Mouse (Mus musculus) adipocyte (in vitro differentiated cells): Measurements from ENCODE around the gene Fga.

ENCODE experiments used
- DNase-seq: peaks from one replicate; pipeline ENCODE4 v3.0.0-alpha.2; 2016; ENCODE audit warnings: low spot score

Gene Fga

DNA sequence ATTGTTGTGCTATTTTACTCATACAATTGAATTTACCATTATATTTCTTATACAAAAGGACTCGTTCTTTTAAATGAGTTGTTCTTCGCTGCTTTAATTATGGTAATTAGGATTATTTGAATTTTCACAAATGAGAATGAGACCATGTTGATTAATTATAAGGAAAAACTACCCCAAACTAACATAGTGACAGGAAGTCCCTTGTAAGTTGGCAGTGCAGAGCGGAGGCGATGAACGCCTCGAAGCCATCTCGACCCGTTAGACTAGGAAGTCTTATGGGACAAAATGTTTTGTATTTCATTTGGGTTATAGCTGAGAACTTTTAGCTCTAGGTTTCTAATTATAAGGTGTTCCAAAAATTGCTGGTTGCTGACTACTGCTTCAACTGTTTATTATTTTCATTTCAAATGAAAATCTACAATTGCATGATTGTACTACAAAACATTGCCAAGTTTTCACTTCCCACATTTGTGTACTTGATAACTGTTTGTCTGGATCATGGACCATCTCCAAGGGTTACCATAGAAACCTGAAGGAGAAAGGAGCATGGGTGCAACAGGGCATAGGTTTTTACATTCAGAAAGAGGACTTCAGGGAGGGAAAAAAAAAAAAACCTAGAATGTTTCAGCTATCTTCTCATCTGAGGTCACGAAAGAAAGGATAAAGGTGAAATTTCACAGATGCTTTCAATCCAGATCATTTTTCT lies 1.8 kb downstream of the Fga start:
- no peak for DNase-seq

DNA sequence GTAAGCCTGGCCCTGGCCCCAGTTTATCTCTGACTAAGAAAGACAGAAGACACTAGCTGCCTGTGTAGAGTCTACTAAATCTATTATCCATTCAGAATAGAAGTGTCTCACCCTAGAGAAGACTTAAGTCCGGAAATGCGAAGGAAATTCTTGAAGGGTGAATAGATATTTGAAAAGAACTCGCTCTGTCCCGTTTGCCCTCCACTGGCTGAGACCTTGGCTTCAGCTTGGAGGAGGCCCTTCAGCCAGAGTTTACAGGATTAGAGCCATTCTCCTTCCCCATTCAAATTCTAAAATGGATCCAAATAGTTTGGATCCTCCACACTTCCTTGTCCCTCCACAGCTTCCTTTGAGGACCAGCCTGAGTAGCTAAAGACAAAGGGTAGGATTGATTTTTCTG lies 4.5 kb downstream of the Fga start:
- no peak for DNase-seq

DNA sequence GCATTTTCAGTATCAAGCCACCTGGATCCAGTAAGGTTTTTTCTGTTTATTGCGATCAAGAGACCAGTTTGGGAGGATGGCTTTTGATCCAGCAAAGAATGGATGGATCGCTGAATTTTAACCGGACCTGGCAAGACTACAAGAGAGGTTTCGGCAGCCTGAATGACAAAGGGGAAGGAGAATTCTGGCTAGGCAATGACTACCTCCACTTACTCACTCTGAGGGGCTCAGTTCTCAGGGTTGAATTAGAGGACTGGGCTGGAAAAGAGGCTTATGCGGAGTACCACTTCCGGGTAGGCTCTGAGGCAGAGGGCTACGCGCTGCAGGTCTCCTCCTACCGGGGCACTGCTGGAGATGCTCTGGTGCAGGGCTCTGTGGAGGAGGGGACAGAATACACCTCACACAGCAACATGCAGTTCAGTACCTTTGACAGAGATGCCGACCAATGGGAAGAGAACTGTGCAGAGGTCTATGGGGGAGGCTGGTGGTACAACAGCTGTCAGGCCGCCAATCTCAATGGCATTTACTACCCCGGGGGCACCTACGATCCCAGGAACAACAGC lies 7.0 kb downstream of the Fga start:
- no peak for DNase-seq

DNA sequence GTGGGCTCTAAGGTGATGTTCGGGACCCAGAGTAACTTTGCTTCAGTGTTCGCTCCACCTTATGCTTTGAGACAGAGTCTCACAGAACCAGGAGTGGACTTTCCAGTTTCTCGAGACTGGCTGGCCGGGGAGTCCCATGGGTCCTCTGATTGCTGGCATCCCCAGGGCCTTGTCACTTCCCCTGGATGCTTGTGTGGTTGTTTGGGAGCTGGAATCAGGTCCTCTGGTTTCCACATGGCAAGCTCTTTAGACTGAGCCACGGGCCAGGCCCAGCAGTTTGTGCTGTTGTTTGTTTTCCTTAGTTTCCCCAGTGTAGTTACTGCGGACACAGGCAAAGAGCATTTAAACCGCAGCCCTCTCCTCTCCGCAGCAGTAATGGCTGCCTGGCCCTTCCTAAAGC lies 7.9 kb downstream of the Fga start:
- DNase-seq, result no peak

DNA sequence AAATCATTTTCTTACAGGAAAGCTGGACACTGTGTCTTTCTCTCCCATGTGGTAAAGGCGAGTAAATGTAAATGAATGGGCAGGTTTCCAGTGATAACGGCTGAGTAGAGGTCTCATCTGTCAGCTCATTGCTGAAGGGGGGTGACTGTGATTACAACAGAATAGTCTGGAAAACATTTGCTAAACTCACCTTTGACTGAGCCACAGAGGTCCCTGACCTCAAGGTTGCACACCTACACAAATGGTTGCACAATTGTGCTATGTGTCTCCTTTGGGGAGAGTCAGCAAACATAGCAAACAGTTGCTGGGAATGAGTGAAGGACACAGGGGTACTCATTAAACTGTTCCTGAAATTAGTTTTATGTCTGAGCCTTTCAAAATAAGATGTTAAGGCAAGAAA lies 13.0 kb downstream of the Fga start:
- no peak for DNase-seq

DNA sequence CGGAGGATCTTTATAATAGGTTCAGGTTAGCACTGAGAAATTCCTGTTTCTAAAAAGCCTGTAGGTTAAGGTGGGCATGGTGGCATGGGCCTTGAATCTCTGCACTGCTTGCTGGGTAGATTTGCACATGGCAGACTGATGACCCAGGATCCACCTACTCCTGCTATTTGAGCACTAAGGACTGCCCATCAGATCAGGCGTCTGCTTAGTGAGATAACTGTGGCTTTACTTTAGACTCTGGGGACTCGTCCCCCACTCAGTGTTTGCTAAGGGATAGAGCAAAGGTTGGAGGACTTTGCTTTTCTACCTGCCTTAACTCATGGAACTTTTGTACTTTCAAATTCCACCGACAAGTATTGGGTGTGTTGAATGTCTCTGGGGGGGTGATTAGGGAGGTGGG lies 13.8 kb downstream of the Fga start:
- no peak for DNase-seq

DNA sequence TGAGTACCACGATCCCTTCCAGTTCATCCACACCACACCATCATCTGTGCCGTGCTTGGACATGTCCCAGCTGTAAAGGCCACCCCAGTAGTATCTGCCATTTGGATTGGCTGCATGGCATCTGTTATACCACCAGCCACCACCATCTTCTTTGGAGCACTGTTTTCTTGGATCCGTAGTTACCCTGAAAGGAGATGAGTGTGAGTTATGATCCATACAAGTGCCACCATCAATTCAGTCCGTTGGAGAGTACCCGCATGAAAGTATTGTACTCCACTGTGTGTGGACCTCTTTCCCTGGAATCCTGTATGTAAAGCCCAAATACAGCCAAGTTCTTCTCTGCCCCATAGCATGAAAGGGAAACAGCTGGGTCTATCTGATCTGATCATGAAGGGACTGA lies 16.6 kb downstream of the Fga start:
- no peak for DNase-seq

DNA sequence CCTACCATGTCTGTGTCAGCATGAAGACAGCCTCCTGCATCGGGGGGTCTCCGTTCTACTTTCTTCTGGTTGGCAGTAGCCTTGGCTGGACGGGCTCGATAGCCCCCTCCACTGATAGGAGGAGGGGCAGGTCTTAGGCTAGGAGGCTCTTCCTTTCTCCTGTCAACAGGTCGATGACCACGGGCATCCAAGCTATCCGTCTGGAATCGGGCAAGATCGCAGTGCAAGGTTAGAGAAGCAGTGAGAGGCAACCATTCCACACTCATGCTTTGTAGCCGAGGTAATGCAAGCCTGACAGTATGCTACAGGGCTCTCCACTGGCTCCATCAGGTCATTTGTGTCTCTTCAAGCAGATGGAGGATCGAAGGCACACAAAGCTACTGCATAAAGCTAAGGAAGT lies 20.8 kb downstream of the Fga start:
- DNase-seq, result no peak

DNA sequence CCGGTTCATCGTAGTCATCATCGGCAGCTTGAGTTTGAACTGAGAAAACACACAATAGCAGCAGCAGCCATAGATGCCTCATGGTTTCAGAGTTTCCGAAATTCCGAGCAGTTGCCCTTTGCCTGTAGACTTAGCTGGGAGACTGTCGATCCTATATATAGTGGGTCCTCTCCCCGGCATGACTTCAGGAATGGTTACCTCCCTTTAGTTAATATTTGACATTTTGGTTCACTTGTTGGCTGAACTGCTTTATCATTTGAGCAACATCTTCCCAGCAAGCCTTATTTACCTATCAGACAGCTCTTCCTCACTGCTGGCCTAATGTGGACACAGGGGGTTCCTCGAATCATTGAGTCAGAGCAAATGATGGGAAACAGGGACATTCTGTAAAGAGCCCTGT lies 23.8 kb downstream of the Fga start, which contains the start of gene Fgb:
Fgb (minus strand) TSS at position 184 of the 400 bp plus-strand sequence.
- DNase-seq, result no peak

DNA sequence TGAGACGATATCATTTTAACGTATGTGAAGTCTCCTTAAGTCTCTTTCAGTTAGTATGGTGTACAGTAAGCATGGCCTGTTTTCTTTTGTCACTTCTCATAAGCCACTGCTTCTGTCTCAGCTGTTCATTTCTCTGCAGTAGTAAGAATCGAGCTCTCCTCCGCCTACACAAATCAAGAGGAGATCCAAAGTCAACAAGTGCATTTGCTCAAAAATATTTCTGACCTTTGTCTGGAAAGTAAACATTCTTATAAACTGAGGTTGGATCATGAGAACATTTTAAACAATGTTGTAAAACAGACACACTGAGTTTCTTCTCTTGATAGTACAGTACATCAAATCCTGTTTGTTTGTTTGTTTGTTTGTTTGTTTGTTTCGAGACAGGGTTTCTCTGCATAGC lies 24.8 kb downstream of the Fga start:
- peak; percentile 56 for DNase-seq

DNA sequence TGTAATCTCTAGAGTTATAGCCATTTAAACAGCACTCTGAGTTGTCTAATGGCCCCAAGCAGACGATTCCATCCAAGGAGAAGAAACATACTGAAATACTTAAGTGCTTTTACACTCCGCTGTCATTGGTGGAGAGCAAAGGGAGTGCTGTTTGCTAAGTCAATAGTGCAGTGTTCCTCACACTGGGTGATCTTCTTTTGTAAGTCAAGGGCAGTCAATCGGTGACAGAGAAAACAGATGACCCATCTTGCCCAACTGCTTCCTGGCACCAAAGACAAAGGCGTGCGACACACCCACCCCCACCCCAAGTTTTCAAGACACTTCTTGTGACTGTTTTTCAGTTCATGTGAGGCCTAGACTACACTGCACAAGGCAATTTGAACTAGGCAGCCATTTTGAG lies 26.2 kb downstream of the Fga start:
- DNase-seq, result no peak

DNA sequence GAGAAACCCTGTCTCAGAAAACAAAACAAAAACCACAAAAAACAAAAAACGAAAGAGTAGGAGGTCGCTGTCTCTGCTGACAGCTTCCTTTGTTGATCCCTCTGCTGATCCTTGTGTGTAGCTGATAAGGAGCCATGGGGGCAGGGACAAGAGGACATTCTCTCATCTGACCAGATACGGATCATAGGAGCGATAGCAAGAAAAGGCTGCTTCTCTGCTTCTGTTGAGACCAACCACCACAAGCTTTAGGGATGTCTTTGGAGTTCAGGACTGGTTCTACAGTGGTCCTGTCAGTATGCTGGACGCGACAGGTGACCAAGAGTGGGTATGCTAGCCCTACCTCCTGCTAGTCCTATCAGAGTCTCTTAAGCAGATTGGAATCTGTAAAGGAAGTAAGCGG lies 27.2 kb downstream of the Fga start:
- DNase-seq, result no peak

DNA sequence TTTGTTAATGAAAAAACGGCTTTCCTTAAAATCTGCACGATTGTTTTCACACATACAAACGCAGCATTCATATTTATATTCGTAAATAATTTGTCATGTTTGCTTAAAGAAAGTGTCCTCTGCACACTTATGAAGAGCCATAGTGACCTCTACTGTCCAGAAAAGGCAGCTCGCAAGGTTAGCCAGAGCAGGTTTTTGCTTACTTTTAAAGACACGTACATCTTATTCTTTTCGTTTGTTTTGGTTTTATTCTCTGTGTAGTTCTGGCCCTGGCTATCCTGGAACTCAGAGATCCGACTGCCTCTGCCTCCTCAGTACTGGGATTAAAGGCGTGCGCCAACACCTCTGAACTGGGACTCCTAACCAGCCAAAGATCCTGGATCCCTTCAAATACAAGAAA lies 27.9 kb downstream of the Fga start:
- peak; percentile 75 for DNase-seq

DNA sequence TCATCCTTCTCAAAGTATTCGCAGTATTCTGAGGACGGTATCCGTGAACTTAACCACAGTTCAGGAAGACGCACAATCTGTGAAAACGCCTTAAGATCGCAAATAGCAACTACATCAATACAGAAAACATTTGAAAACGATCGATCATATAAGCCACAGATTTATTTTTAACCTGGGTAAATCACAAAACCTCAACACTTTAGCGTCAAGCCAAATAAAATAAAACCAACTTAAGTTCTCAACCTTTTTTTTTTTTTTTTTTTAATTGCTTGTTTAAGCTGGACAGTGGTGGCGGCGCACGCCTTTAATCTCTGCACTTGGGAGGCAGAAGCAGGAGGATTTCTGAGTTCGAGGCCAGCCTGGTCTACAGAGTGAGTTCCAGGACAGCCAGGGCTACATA lies 28.9 kb downstream of the Fga start:
- no peak for DNase-seq

DNA sequence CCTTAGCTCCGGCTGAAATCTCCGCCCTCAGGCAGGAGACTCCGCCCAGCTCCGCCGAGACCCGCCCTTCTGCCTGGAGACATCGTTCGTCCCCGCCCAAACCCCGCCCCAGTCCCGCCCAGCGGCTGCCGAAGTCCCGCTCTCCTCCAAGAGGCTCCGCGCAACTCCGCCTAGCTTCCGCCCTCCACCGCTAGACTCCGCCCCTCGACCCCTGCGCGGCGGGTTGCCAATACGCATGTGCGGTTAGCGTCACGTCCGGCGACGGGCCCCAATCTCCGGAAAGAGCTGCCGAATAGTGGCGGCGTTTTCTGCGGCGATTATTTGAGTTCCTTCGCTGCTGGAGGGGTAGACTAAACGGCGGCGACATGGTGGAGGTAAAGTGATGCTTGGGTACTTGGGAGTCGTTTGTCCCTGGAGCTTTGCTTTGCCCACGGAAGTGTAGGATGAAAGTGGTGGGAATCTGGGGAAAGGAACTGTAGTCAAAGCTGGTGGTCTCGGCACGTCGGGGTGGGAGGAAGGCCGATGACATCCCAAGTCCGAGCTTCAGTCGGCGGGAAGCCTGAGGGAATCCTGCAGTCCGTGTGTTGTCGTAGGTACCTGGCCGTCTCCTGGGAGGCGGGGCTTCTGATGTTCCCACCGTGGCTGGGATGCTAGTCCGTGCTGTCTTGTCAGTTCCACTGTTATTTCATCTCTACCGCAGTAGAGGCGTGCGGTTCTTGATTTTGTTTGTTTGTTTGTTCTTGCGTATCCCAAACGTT lies 29.6 kb downstream of the Fga start, which contains the start of gene Plrg1:
Plrg1 (plus strand) TSS at position 242 of the 758 bp plus-strand sequence.
- peak; percentile 98 for DNase-seq

DNA sequence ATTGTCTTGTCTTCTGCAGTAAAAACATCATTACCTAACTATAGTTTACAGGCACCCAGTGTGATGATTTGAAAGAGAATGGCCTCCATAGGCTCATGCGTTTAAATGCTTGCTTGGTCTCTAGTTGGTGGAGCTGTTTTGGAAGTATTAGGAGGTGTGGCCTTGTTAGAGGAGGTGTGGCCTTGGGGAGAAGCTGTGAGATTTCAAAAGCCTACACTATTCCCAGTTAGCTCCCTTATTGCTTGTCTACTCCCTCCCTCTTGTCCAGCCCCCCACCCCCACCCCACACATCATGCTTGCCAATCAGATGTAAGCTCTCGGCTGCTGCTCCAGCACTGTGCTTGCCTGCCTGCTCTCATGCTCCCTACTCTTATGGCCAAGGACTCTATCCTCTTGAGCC lies 31.2 kb downstream of the Fga start:
- DNase-seq, result no peak

DNA sequence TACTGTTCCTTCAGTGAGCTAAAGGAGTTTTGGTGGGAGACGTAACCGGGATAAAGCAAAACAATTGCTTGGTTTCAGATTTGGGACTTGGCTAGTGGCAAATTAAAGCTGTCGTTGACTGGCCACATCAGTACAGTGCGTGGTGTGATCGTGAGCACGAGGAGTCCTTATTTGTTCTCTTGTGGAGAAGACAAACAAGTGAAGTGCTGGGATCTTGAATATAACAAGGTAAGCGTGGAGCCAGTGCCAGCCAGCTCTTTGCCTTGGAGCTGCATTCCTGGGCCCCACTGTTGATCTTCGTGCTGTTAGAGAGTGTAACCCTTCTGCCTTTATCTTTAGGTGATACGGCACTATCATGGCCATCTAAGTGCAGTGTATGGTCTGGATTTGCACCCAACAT lies 42.0 kb downstream of the Fga start:
- no peak for DNase-seq

DNA sequence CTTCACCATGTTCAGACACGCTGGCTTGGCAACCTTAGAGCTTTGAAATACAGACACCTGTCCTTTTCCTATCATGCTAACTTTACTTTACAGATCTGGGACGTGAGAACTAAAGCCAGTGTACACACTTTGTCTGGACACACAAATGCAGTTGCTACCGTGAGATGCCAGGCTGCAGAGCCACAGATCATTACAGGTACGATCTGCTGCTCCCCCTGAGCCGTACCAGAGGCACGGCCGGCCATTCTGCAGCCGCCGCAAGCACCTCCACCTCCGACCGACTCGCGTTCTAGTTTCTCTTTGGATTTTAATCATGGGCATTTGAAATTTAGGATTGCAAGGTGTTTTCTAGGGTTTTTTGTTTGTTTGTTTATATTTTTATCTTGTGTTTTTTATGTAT lies 43.0 kb downstream of the Fga start:
- DNase-seq, result no peak

DNA sequence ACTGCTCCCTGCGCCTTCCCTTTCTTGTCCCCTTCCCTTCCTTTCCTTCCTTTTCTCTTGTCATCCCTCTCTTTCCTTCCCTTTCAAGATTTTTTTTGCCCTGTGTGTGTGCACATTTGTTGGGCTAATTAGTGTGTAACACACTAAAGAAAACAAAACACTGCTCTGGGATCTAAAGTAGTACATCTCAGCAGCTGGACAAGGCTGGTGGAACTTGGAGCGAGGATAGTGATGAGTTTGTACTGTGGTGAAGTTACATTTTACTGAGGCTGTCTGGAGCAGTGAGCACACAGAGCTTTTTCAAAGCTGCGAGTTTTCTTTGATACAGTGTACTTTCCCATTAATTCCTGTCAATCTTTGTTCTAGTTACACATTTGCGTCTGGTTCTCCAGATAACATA lies 44.4 kb downstream of the Fga start:
- no peak for DNase-seq

DNA sequence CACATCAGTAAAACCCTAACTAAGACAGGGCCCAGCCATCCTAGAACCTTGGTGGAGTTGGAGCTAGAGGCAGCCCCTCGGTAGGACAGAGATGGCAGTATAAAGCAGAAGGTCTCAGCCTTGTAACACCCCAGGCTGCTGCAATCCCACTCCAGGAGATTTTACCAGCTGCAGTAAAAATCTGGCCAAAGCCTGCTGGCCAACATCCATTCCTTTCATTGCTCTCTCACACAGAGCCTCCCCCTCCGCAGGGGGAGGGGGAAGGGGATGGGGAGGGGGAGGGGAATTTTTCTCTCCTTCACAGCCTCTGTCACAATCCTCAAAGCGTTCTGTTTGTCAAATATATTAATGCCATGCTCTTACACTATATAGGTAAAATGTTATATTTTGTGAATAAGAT lies 50.7 kb downstream of the Fga start:
- DNase-seq, result peak; percentile 83

DNA sequence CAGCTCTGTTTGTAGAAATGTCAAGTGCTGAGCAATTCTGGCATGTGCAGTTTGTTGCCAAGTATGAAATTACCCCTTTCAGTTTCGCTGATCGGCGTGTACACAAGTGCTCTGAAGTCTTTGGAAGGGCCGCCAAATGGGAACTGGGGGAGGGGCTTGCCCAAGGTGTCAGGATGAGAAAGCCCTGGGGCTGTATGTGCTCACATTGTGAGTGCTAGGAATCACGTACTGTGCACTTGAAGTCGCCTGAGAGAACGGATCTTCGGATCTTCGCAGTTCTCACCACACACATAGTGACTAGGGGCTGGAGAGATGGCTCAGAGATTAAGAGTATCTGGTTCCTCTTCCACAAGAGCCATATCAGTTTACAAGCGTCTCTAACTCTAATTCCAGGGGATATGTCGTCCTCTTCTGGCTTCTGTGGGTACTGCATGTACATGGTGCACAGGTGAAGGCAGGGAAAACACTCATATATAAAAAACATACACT lies 54.7 kb downstream of the Fga start:
- peak; percentile 69 for DNase-seq
